Mouse (Mus musculus): Measurements from ENCODE around the gene Cwf19l2. TPM values are rescaled to one million over a fixed set of nuclear protein-coding genes. Genes with fewer than 3 reads are reported as not detected.
A peak's percentile ranks its signal among the peaks of the same experiment; 100 is the strongest.
"Not testable (repeated sequence)": the region's sequence is repeated elsewhere in the genome, so short reads cannot be mapped to it uniquely, and the experiment has no call there.

The Cwf19l2 gene
- 10 to 100 TPM; 16.4 to 18.0 TPM for total RNA-seq (2021)

- peak; percentile 77 for DNase-seq
- intact Hi-C loops (cut with DNase I): no loop called here
These were observed at the start of gene Cwf19l2 for GRCm38 (mm10) chr9:3403251-3404208. Gene Cwf19l2, plus strand, starts transcription at chr9:3403592.

GRCm38 (mm10) chr9:3376323-3376722, 27.1 kb upstream of the Cwf19l2 start:
- intact Hi-C loops (cut with DNase I); DNase-seq: not testable (repeated sequence)

- DNase-seq: peak; percentile 1
- intact Hi-C loops (cut with DNase I): no loop called here
These were observed 980 bp downstream of the Cwf19l2 start for GRCm38 (mm10) chr9:3404372-3404771.

DNA sequence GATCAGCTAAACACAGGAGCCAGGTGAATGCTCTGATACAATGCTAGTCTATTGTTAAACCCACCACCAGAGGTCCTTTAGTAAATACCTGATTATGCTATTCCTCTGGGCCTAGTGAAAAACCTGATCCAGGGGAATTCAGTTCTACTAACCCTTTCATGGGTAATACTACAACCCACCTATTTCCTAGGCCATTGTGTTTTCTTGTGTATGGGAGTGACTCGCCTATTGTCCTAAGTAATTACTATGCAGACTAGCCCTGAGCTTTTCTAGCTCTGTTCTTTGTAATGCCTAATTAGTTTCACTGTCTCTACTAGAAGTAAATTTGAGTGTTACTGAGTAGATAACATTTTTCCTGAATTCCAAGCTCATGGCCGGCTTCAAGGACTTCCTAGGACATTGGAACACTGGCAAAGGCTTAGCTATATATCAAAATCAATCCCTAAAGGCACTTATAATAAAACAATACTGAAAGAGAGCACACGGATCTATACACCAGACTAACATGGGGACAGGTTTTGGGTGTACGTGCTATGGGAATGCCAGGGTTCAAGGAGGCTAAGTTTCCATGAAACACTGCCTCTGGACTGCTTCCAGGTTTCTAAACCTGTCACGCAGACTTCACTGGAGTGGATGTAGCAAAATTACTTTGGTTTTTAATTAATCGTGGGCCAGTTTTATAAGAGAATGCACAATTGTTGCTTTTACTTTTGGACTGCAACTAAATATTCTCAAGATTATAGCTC, 36.3 kb downstream of the Cwf19l2 start:
- intact Hi-C loops (cut with DNase I); DNase-seq: not testable (repeated sequence)

DNA sequence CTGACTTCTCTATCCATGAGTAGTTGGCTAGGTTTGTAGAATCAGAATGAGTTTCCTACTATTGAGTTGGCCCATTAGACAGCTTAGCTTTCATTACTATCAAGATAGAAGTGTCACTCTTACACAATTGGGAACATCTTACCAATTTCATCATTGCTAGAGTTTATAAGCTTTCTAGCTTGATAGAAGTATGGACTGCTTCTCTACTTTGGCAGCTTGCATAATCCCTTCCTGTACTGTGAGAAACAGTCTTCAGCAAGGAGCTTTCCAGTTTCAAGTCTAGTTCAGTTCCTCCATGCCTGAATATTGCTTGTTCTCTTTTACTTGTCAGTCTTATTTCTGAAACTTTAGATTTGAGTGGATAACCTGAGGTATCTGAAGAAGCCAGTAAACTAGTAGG, 68.5 kb downstream of the Cwf19l2 start:
- no peak for DNase-seq
- intact Hi-C loops (cut with DNase I): no loop called here

GRCm38 (mm10) chr9:3518645-3519044, 115.3 kb downstream of the Cwf19l2 start:
- intact Hi-C loops (cut with DNase I): no loop called here
- no peak for DNase-seq

DNA sequence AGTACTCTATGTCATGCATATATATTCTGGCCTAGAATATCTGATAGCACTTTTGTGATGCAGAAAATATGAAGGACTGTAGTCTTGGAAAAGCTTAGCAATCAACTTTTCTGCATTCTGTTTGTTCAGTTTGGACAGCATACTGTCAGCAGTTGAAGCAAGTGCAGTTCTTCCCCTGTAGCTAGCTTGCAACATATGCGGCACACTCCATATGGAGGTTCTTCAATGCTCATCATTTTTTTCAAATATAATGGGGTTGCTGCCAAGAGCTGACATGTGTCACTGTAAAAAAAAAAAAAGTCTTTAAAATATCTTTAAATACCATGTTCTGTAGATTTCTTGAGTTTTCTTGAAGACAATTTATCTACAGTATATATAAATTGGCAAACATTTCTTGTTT, 115.8 kb downstream of the Cwf19l2 start:
- no peak for DNase-seq

DNA sequence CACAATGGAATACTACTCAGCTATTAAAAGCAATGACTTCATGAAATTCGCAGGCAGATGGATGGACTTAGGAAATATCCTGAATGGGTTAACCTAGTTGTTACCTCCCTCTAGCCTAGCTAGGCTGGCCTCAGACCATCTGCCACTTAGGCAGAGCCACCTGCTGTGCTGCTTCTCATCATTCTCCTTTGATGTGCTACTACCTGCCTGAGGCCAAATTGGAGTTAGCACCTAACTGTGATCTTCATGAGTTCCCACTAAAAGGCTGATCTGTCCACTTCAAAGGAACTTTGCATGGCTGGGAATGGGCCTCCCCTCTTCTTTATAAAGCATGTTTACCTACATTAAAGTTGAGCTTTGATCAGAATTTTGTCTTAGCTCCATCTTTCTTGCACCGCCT, 117.6 kb downstream of the Cwf19l2 start:
- intact Hi-C loops (cut with DNase I): no loop called here

More for the DNA sequence above, 115.8 kb downstream of the Cwf19l2 start:
- intact Hi-C loops (cut with DNase I): no loop called here

More for the DNA sequence above, 117.6 kb downstream of the Cwf19l2 start:
- no peak for DNase-seq

Other genes starting within 250 kb of the Cwf19l2 start
- gene Alkbh8, start 68.5 kb upstream of the Cwf19l2 start, total RNA-seq (2021): 10 to 100 TPM; 61.6 to 61.9 TPM
- gene Gucy1a2, start 129.2 kb downstream of the Cwf19l2 start, total RNA-seq (2021): 10 to 100 TPM; 58.9 to 59.3 TPM

Data from left cerebral cortex, postnatal 4 days (tissue).